26 mouse cellular contexts compared by ENCODE assay signal in genomic region chr1:131553428-131553827, GRCm38 (mm10). TPM values are rescaled to one million over a fixed set of nuclear protein-coding genes. Genes with fewer than 3 reads are reported as not detected.
DNase-seq lines count a peak whose midpoint lies in the region; TF ChIP-seq lines count a peak whose summit lies in the region.
"Had no signal": no experiment of that assay in that cellular context is flagged by ENCODE, and none has a peak within 500 bp of the region (broad histone marks: within the 10 kb centered on the region; RNA-seq: fewer than 3 reads in every experiment).

No protein-coding gene starts in this region.

- dilution Hi-C loops in CH12.LX (cut with MboI; ENCODE audit: extremely low pct_ligation_motif_present, extremely low pct_unique_long_range_greater_than_20kb, low sequenced_read_pairs), result no loop called here

- TF ChIP-seq EP300 in CH12.LX (IDR thresholded peaks at IDR 0.05; ENCODE audit: low read length), result peak; percentile 46; the same call in 1 of the 2 replicates

- no peak overlapping the region for H3K9ac ChIP-seq in CH12.LX (ENCODE audit: insufficient read depth, low read depth)

- peaks cover 6% of the 10 kb centered on the region for H3K9me3 ChIP-seq in CH12.LX (replicated peaks; ENCODE audit: low read length)
- H3K9me3 ChIP-seq: G1E had no signal

- no peak for TF ChIP-seq CTCF in CH12.LX (conservative IDR thresholded peaks at IDR 0.05 in 1 of 2, IDR thresholded peaks at IDR 0.05 in 1 of 2; ENCODE audit: low read depth in 2 of 2, low read length in 2 of 2)
- TF ChIP-seq CTCF in kidney, adult 2 months (conservative IDR thresholded peaks at IDR 0.05; ENCODE audit: insufficient read depth, insufficient read length, low read depth, low read length), result no peak

- no peak for TF ChIP-seq POLR2A in CH12.LX (IDR thresholded peaks at IDR 0.05; ENCODE audit: low read depth, low read length)
- no peak for TF ChIP-seq POLR2A in kidney, adult 2 months (IDR thresholded peaks at IDR 0.05; ENCODE audit: low read depth, low read length)

- peaks cover 2 to 23% of the 10 kb centered on the region in 2 experiments; a peak in 3 of 4 replicates for H3K4me1 ChIP-seq in CH12.LX (ENCODE audit: control insufficient read depth in 1 of 2, insufficient read depth in 2 of 2)
- H3K4me1 ChIP-seq in kidney, adult 2 months (ENCODE audit: control insufficient read depth, insufficient read depth, low read length), result no peaks in the 10 kb centered on the region

- H3K79me2 ChIP-seq in CH12.LX (replicated peaks; ENCODE audit: control insufficient read depth, extremely low read depth, insufficient read depth, poor library complexity, severe bottlenecking), result no peaks in the 10 kb centered on the region

- H3K36me3 ChIP-seq in CH12.LX (replicated peaks in 1 of 2; ENCODE audit: control insufficient read depth in 1 of 2, insufficient read depth in 1 of 2, low read length in 1 of 2), result no peaks in the 10 kb centered on the region
- no peaks in the 10 kb centered on the region for H3K36me3 ChIP-seq in kidney, adult 2 months (ENCODE audit: control insufficient read depth, insufficient read depth, low read length)
- H3K36me3 ChIP-seq: G1E had no signal

- no peak overlapping the region for H3K4me3 ChIP-seq in CH12.LX (replicated peaks in 1 of 3; ENCODE audit: low read depth in 2 of 3, low read length in 2 of 3, poor library complexity in 1 of 3)
- H3K4me3 ChIP-seq in kidney, adult 2 months (ENCODE audit: insufficient read depth, low read depth, low read length), result no peak overlapping the region

- no peak overlapping the region for H3K27ac ChIP-seq in CH12.LX (ENCODE audit: insufficient read depth, low read depth)
- H3K27ac ChIP-seq in kidney, adult 2 months (ENCODE audit: insufficient read depth, low read depth, low read length), result no peak overlapping the region

- no peak for TF ChIP-seq RAD21 in CH12.LX (IDR thresholded peaks at IDR 0.05; ENCODE audit: low read depth, low read length)

- DNase-seq in cerebellum, adult 9-10 months, result peak; percentile 14
- DNase-seq in cerebellum, adult 9-11 months, result no peak
- peak; percentile 60 for DNase-seq in heart, adult 11 months
- DNase-seq in heart, adult 18-20 months, result no peak
- DNase-seq in CH12.LX (ENCODE audit: extremely low read depth), result peak; percentile 49
- DNase-seq in kidney, adult 2 months, result no peak
- DNase-seq: adrenal gland, adult 2 months; adrenal gland, adult 8-10 months; adrenal gland, postnatal 10 days; adrenal gland, postnatal 14 days; adrenal gland, postnatal 25 days; adrenal gland, postnatal 36 days; B cell, adult 2 months; cerebellum, adult 11 months; cerebellum, adult 11-12 months; cerebellum, adult 18-20 months; cerebellum, adult 2 months had no signal

- no peak overlapping the region for H3K4me2 ChIP-seq in CH12.LX (ENCODE audit: insufficient read depth, low read depth, poor library complexity, severe bottlenecking)

- no peaks in the 10 kb centered on the region for H3K27me3 ChIP-seq in CH12.LX (replicated peaks)
- H3K27me3 ChIP-seq in kidney, adult 2 months (replicated peaks; ENCODE audit: control insufficient read depth, insufficient read depth, low read length), result no peaks in the 10 kb centered on the region
- H3K27me3 ChIP-seq: Patski had no signal

- in situ Hi-C loops in CH12.LX (cut with MboI; ENCODE audit: low pct_ligation_motif_present, low pct_unique_long_range_greater_than_20kb, low sequenced_read_pairs), result loop anchor here (5.0 kb wide), 1 partner anchor 266 kb away; no protein-coding TSS in a partner anchor

TF ChIP-seq in CH12.LX, 34 proteins besides CTCF, POLR2A, EP300 and RAD21:
- TF ChIP-seq PAX5 (IDR thresholded peaks at IDR 0.05; ENCODE audit: low read length) (no peak), ZNF384 (IDR thresholded peaks at IDR 0.05; ENCODE audit: low read depth, low read length) (peak; percentile 66; the same call in 1 of the 2 replicates), MYC (IDR thresholded peaks at IDR 0.05; ENCODE audit: low read depth, low read length) (peak; percentile 31; the same call in 1 of the 2 replicates)
TF ChIP-seq in CH12.LX: peak in this region for 2.

RNA-seq across cellular contexts. Expression of gene Fam72a, which starts 25.7 kb away (rescaled TPM):
- total RNA-seq in heart, adult 18-20 months (2021), result under 1 TPM; 0.87 to 0.89 TPM
- total RNA-seq in CH12.LX (2012; rRNA removed) (10.5 and 12.7 TPM in 2 replicates), CH12.LX (2014; rRNA removed) (18.9 and 22.4 TPM in 2 replicates)
- 19.1 and 21.7 TPM in 2 replicates for polyA plus RNA-seq in CH12.LX (2012; ENCODE audit: insufficient read length, low read depth)
- polyA plus RNA-seq in kidney, adult 2 months (2012; rRNA removed), result 0.05 and 0.08 TPM in 2 replicates

RNA-seq across cellular contexts. Expression of gene Srgap2, which starts 26.3 kb away (rescaled TPM):
- total RNA-seq in heart, adult 18-20 months (2021), result 10 to 100 TPM; 19.5 TPM
- 19.9 and 28.1 TPM in 2 replicates for total RNA-seq in CH12.LX (2012; rRNA removed)
- total RNA-seq in CH12.LX (2014; rRNA removed), result 8.9 and 9.7 TPM in 2 replicates
- polyA plus RNA-seq in CH12.LX (2012; ENCODE audit: insufficient read length, low read depth), result 21.6 and 26.8 TPM in 2 replicates
- polyA plus RNA-seq in kidney, adult 2 months (2012; rRNA removed), result 11.3 and 13.0 TPM in 2 replicates

RNA-seq across cellular contexts. Expression of gene Avpr1b, which starts 45.6 kb away (rescaled TPM):
- not detected for total RNA-seq in heart, adult 18-20 months (2021)
- 0.04 and 0.08 TPM in 2 replicates for total RNA-seq in CH12.LX (2012; rRNA removed)
- total RNA-seq in CH12.LX (2014; rRNA removed), result not detected in 2 replicates
- polyA plus RNA-seq in CH12.LX (2012; ENCODE audit: insufficient read length, low read depth), result not detected in 2 replicates
- polyA plus RNA-seq in kidney, adult 2 months (2012; rRNA removed), result not detected in 2 replicates
- total RNA-seq: adrenal gland, adult 18-20 months; adrenal gland, adult 2 months; adrenal gland, adult 8-10 months; adrenal gland, postnatal 25 days; adrenal gland, postnatal 36 days; adrenal gland, postnatal 4 days; ES-E14; MEL had no signal
- polyA plus RNA-seq: adrenal gland, adult 2 months; brain, embryonic 14.5 days; C2C12; CD4-positive, CD25-positive, alpha-beta regulatory T cell, adult 4 months; cerebellum, adult 2 months; G1E; Patski had no signal

Comparison
In these comparisons a context has a peak if more than half of its experiments do, and no peak if none do; other contexts are left out.
1. DNase-seq: peak in cerebellum, adult 9-10 months (single experiment), heart, adult 11 months (single experiment) and CH12.LX (single experiment); none in cerebellum, adult 9-11 months (single experiment), heart, adult 18-20 months (0 of 2) and kidney, adult 2 months (single experiment).
2. RNA of gene Fam72a, which starts 25.7 kb away (total RNA-seq): 10.5 to 22.4 TPM in CH12.LX; 0.87 to 0.89 TPM in heart, adult 18-20 months; every median in the first group is over 4 times any median in the second.